In the genomic region with DNA sequence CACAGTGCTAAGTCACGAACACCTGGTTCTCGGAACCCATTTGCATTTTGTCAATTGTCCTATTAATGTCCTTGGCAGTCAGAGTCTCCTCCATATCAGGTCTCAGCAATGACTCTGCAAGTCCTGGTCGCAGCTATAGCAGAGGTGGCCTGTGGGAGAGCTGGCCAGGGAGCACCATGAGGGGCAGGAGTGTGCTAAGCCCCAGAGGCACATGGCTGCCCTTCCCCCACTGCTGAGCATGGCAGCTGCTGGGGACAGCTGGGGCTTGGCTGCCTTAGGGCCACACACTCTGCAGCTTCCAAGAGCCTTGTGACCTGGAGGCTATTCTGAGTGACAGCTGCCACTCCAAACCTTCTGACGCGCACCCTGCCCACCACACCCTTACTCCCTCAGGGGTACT, we compare ENCODE assay signal across 8 mouse cellular contexts. TPM values are rescaled to one million over a fixed set of nuclear protein-coding genes. Genes with fewer than 3 reads are reported as not detected.
DNase-seq lines count a peak whose midpoint lies in the region; ATAC-seq and TF ChIP-seq lines count a peak whose summit lies in the region.
"Had no signal": no experiment of that assay in that cellular context is flagged by ENCODE, and none has a peak within 500 bp of the region (broad histone marks: within the 10 kb centered on the region; RNA-seq: fewer than 3 reads in every experiment).

No protein-coding gene starts in this region.

- TF ChIP-seq CTCF in midbrain, postnatal 0 days (IDR thresholded peaks at IDR 0.05), result no peak
- TF ChIP-seq CTCF in kidney, postnatal 0 days (IDR thresholded peaks at IDR 0.05; ENCODE audit: low read depth), result no peak

- H3K4me3 ChIP-seq in midbrain, embryonic 10.5 days, result no peak overlapping the region
- H3K4me3 ChIP-seq in midbrain, postnatal 0 days (ENCODE audit: low read depth, low read length), result no peak overlapping the region
- no peak overlapping the region for H3K4me3 ChIP-seq in kidney, postnatal 0 days (replicated peaks; ENCODE audit: low read depth, low read length)
- H3K4me3 ChIP-seq: layer of hippocampus, adult 2 months had no signal

- no peak overlapping the region for H3K4me2 ChIP-seq in midbrain, postnatal 0 days (ENCODE audit: low read depth, low read length, poor library complexity, severe bottlenecking)
- H3K4me2 ChIP-seq in kidney, postnatal 0 days (ENCODE audit: low read length), result no peak overlapping the region

- ATAC-seq in midbrain, postnatal 0 days (ENCODE audit: low FRiP score), result no peak
- ATAC-seq in kidney, postnatal 0 days (replicated peaks; ENCODE audit: low FRiP score, low read depth), result 0 out of 2 replicates have a peak, but pooled peaks have one; percentile 15

- WGBS in midbrain, embryonic 10.5 days, result 60% methylated on average over 5 of the region's 5 CpGs
- WGBS in midbrain, postnatal 0 days, result 45% methylated on average over 5 of the region's 5 CpGs
- WGBS in kidney, postnatal 0 days, result 59% methylated on average over 5 of the region's 5 CpGs

- DNase-seq in midbrain, embryonic 10.5 days (ENCODE audit: low spot score), result peak; percentile 51
- no peak for DNase-seq in midbrain, postnatal 0 days (ENCODE audit: low spot score)
- DNase-seq in forelimb bud, embryonic 11.5 days (ENCODE audit: low read depth, low spot score), result peak; percentile 11
- DNase-seq in kidney, postnatal 0 days (ENCODE audit: low spot score), result no peak
- peak; percentile 69 for DNase-seq in retina, postnatal 7 days (ENCODE audit: low read depth, low spot score)
- no peak for DNase-seq in spleen, postnatal 36 days (ENCODE audit: low spot score in 2 of 2)
- DNase-seq in frontal cortex, postnatal 14 days (ENCODE audit: low spot score in 2 of 2), result no peak

- peaks cover 12% of the 10 kb centered on the region for H3K27me3 ChIP-seq in midbrain, embryonic 10.5 days (ENCODE audit: low read depth, poor library complexity, severe bottlenecking)
- H3K27me3 ChIP-seq in midbrain, postnatal 0 days (ENCODE audit: insufficient read depth, low read length), result no peaks in the 10 kb centered on the region
- H3K27me3 ChIP-seq in kidney, postnatal 0 days (ENCODE audit: insufficient read depth, low read length), result no peaks in the 10 kb centered on the region

- peaks cover 34% of the 10 kb centered on the region for H3K4me1 ChIP-seq in midbrain, embryonic 10.5 days
- 0 out of 2 replicates have a peak, but pooled peaks cover 5% of the 10 kb centered on the region for H3K4me1 ChIP-seq in midbrain, postnatal 0 days (ENCODE audit: insufficient read depth, low read length)
- H3K4me1 ChIP-seq in kidney, postnatal 0 days (replicated peaks; ENCODE audit: insufficient read depth, low read length), result 0 out of 2 replicates have a peak, but pooled peaks cover 10% of the 10 kb centered on the region

- H3K27ac ChIP-seq in midbrain, embryonic 10.5 days (replicated peaks), result peak overlapping the region; percentile 52
- no peak overlapping the region for H3K27ac ChIP-seq in midbrain, postnatal 0 days (ENCODE audit: low read depth, low read length)
- H3K27ac ChIP-seq in kidney, postnatal 0 days, result no peak overlapping the region
- H3K27ac ChIP-seq: layer of hippocampus, adult 2 months had no signal

- H3K9ac ChIP-seq in midbrain, postnatal 0 days (replicated peaks; ENCODE audit: low read length, poor library complexity, severe bottlenecking), result no peak overlapping the region
- no peak overlapping the region for H3K9ac ChIP-seq in kidney, postnatal 0 days (ENCODE audit: low read depth, low read length)

- H3K36me3 ChIP-seq in midbrain, embryonic 10.5 days, result 0 out of 2 replicates have a peak, but pooled peaks cover 4% of the 10 kb centered on the region
- no peaks in the 10 kb centered on the region for H3K36me3 ChIP-seq in midbrain, postnatal 0 days (ENCODE audit: insufficient read depth, low read length)
- no peaks in the 10 kb centered on the region for H3K36me3 ChIP-seq in kidney, postnatal 0 days (ENCODE audit: insufficient read depth, low read length)

- peaks cover 8% of the 10 kb centered on the region for H3K9me3 ChIP-seq in midbrain, embryonic 10.5 days (replicated peaks)
- H3K9me3 ChIP-seq in midbrain, postnatal 0 days (ENCODE audit: low read length), result no peaks in the 10 kb centered on the region
- H3K9me3 ChIP-seq in kidney, postnatal 0 days (replicated peaks; ENCODE audit: low read length), result no peaks in the 10 kb centered on the region

RNA-seq across cellular contexts. Expression of gene Fam120a, which starts 52.3 kb away (rescaled TPM):
- polyA plus RNA-seq in midbrain, embryonic 10.5 days (2016; fragmentation: Nextera tagmentation; extraction: Ambion mirVana), result 13.7 and 14.0 TPM in 2 replicates
- 45.6 and 58.3 TPM in 2 replicates for total RNA-seq in midbrain, postnatal 0 days (2014; rRNA removed)
- 8.5 and 9.5 TPM in 2 replicates for polyA plus RNA-seq in midbrain, postnatal 0 days (2015; fragmentation: Nextera tagmentation; extraction: Ambion mirVana)
- polyA plus RNA-seq in kidney, postnatal 0 days (2015; fragmentation: Nextera tagmentation; extraction: Ambion mirVana), result 26.6 and 28.6 TPM in 2 replicates

Comparison
In these comparisons a context has a peak if more than half of its experiments do, and no peak if none do; other contexts are left out.
1. DNase-seq: peak in midbrain, embryonic 10.5 days (single experiment), forelimb bud, embryonic 11.5 days (single experiment) and retina, postnatal 7 days (single experiment); none in midbrain, postnatal 0 days (single experiment), kidney, postnatal 0 days (single experiment), spleen, postnatal 36 days (0 of 2) and frontal cortex, postnatal 14 days (0 of 2).